Mouse (Mus musculus) limb, embryonic 14.5 days (tissue): ENCODE measurements at regions not wholly inside any gene's neighbourhood (a gene's known extent, or its start where the extent isn't known, plus 50 kb on each side); places are given as distances from the start of the nearest gene placed in this dataset.
A peak's percentile ranks its signal among the peaks of the same experiment; 100 is the strongest.

Experiments
- ATAC-seq: fragments of 200-750 bp; cut with Nextera tagmentation; 2 replicates; pipeline ENCODE4 v1.8.0; 2017; ENCODE audit warnings: low read depth, moderate number of reproducible peaks, moderate TSS enrichment; ENCODE audit not compliant: low FRiP score
- DNase-seq: peaks from one replicate; pipeline ENCODE4 v3.0.0-alpha.2; 2015; ENCODE audit warnings: low spot score
- H3K27ac ChIP-seq: fragments of 300-500 bp; sonication (generic); replicated peaks from 2 replicates; pipeline ENCODE4 v1.5.1; 2014; ENCODE audit warnings: low read depth, mild to moderate bottlenecking, low read length, moderate library complexity, mixed read lengths
- H3K27me3 ChIP-seq: fragments of 300-500 bp; sonication (generic); 2 replicates; pipeline ENCODE4 v1.6.1; 2014; ENCODE audit warnings: low read length, mixed read lengths; ENCODE audit not compliant: control insufficient read depth, insufficient read depth
- H3K36me3 ChIP-seq: fragments of 300-500 bp; sonication (generic); 2 replicates; pipeline ENCODE4 v1.6.1; 2014; ENCODE audit warnings: mild to moderate bottlenecking, low read length, moderate library complexity, mixed read lengths; ENCODE audit not compliant: control insufficient read depth, insufficient read depth
- H3K4me1 ChIP-seq: fragments of 300-500 bp; sonication (generic); 2 replicates; pipeline ENCODE4 v1.6.1; 2014; ENCODE audit warnings: antibody characterized with exemption, low read length, mixed read lengths; ENCODE audit not compliant: control insufficient read depth, insufficient read depth
- H3K4me2 ChIP-seq: fragments of 300-500 bp; sonication (generic); replicated peaks from 2 replicates; pipeline ENCODE4 v1.6.1; 2014; ENCODE audit warnings: low read depth, mild to moderate bottlenecking, low read length, moderate library complexity; ENCODE audit not compliant: severe bottlenecking
- H3K4me3 ChIP-seq: fragments of 300-500 bp; sonication (generic); replicated peaks from 2 replicates; pipeline ENCODE4 v1.5.1; 2014; ENCODE audit warnings: low read length
- H3K9ac ChIP-seq: fragments of 300-500 bp; sonication (generic); 2 replicates; pipeline ENCODE4 v1.6.1; 2014; ENCODE audit warnings: mild to moderate bottlenecking, low read depth, low read length, moderate library complexity; ENCODE audit not compliant: severe bottlenecking
- H3K9me3 ChIP-seq: fragments of 300-500 bp; sonication (generic); 2 replicates; pipeline ENCODE4 v1.6.1; 2016; ENCODE audit warnings: low read length; ENCODE audit not compliant: control insufficient read depth
- POLR2A ChIP-seq: fragments of 200-500 bp; IDR thresholded peaks from 2 replicates; pipeline ENCODE4 v1.8.0; 2012; ENCODE audit warnings: inconsistent platforms, mild to moderate bottlenecking, moderate library complexity, borderline replicate concordance; ENCODE audit not compliant: insufficient read depth, insufficient read length; ENCODE audit errors: extremely low read depth
- WGBS: fragments of 180-500 bp; shearing (Covaris S2); extraction: QIAGEN DNeasy Blood & Tissue Kit; methylation state at CpG from one replicate; pipeline ENCODE4 v1.1.7; 2014; 5-methylcytosine and 5-hydroxymethylcytosine counted together

DNA sequence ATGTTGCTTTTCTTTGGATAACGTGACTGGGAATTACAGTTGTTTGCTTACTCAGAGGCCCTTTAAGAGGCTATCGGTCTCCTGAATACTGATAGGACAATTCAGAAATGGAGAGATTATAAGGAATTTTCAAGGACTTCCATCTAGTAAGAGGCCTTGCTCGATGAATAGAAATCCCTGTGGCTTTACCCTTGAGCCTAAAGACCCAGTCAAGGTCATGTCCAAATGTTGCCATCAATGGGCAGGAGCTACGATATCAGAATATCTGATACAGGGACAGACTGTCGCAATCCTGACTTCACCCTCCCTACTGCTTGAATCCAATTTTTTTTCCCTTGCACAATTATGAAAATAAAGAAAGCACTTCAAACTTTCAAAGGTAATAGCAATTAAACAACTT is 85.5 kb upstream of the Egflam start:
- Histone ChIP-seq H3K27ac (no peak overlapping the region), H3K4me2 (no peak overlapping the region), H3K9me3 (no peaks in the 10 kb centered on the region), H3K27me3 (no peaks in the 10 kb centered on the region), H3K4me1 (0 out of 2 replicates have a peak, but pooled peaks cover 3% of the 10 kb centered on the region), H3K4me3 (no peak overlapping the region), H3K36me3 (no peaks in the 10 kb centered on the region), H3K9ac (no peak overlapping the region)
- WGBS = 85% methylated on average over 5 of the region's 5 CpGs
- no peak for TF ChIP-seq POLR2A
- DNase-seq (no peak), ATAC-seq (no peak)

DNA sequence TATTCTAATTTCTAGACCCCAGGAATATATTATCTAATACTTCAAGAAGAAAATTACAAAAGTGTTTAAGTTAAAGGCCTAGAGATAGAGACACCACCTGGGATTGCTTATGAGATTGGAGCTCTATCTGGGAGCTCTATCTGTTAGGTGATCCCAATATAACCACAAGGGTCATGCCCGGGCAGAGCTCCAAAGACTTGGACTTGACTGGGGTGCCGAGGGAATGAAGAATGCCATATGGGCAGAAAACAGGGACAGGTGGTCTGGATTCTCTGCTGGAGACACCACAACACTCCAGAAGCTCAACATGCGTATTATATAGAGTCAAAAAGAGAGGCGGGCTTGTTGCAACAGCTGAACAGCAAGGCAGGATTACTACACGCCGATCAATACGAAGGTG is 92.9 kb upstream of the Egflam start:
- H3K36me3 ChIP-seq = no peaks in the 10 kb centered on the region
- ATAC-seq = no peak
- H3K27me3 ChIP-seq = no peaks in the 10 kb centered on the region
- no peak for TF ChIP-seq POLR2A
- no peaks in the 10 kb centered on the region for H3K4me1 ChIP-seq
- H3K9ac ChIP-seq = no peak overlapping the region
- no peaks in the 10 kb centered on the region for H3K9me3 ChIP-seq
- no peak for DNase-seq
- 91% methylated on average over 7 of the region's 7 CpGs for WGBS
- H3K4me3 ChIP-seq = no peak overlapping the region
- H3K27ac ChIP-seq = no peak overlapping the region
- H3K4me2 ChIP-seq = no peak overlapping the region

DNA sequence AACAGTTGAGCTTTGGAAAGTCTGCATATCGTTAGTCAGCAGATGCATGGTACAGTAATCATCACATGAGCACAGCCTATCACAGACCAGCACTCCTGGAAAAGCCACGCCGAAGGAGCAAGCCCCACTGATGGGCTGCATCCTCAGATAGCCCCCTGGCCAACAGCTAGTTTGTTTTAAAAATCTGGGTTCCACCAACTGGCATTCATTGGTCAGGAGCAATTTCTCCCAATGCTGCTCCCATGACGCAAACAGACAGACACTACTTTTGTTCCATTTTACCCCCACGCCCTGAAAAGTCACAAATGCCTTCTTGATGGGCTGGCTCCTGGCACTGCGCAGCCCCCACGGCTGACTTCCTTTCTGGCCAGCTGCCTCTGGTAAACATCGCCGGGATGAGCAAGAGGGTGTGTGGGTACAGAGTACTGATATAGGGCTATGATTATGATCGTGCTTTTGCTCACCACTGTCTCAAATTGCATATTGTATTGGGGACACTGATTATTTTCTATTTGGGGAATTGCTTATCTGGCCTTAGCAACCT is 95.0 kb upstream of the Egflam start:
- Histone ChIP-seq H3K9ac (no peak overlapping the region), H3K27me3 (no peaks in the 10 kb centered on the region), H3K4me3 (no peak overlapping the region), H3K9me3 (no peaks in the 10 kb centered on the region), H3K36me3 (no peaks in the 10 kb centered on the region), H3K27ac (no peak overlapping the region), H3K4me1 (no peaks in the 10 kb centered on the region), H3K4me2 (no peak overlapping the region)
- ATAC-seq (no peak), DNase-seq (peak; percentile 32)
- TF ChIP-seq POLR2A = no peak
- WGBS = 58% methylated on average over 10 of the region's 10 CpGs

DNA sequence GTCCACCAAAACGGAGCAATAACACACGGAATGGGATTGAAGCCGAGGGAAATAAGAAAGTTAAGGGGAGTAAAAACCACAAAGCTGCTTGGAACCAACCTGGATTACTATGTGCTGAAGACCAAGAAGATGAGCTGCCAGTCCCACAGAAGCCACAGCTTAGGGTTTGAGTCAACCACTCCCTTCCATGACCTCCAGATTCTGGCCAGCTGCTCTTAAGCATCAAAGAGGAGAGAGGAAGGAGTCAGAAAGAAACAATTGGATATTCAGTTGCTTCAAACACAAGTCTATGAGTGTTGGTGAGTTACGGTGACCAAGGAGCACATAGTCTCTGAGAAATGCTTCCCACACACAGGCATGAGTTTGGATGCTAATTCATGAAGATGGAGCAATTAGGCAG is 99.7 kb upstream of the Egflam start:
- DNase-seq (no peak), ATAC-seq (no peak)
- Histone ChIP-seq H3K4me3 (no peak overlapping the region), H3K9me3 (no peaks in the 10 kb centered on the region), H3K27ac (no peak overlapping the region), H3K36me3 (no peaks in the 10 kb centered on the region), H3K9ac (no peak overlapping the region), H3K27me3 (no peaks in the 10 kb centered on the region), H3K4me1 (no peaks in the 10 kb centered on the region), H3K4me2 (no peak overlapping the region)
- no peak for TF ChIP-seq POLR2A
- WGBS = 93% methylated on average over 4 of the region's 4 CpGs

DNA sequence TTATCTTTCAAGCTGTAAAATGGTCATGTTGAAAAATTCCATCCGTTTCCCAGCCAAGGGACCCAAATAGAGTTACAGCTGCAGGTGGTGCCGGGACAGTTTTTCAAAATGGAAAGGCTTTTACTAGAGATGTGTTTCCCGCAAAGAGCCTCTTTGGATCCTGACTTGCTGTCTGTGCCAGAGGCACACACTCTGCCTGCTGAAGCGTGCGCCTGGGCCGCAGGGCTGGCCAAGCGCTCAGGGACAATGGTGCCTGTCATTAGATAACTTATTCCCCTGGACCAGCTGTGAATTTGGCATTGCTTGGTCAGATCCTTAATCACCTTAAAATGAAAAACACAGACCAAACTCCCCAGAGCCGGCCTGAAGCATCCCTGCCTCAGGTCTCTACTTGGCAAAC is 110.3 kb upstream of the Egflam start:
- Histone ChIP-seq H3K36me3 (no peaks in the 10 kb centered on the region), H3K27me3 (no peaks in the 10 kb centered on the region), H3K27ac (no peak overlapping the region), H3K9me3 (no peaks in the 10 kb centered on the region), H3K9ac (no peak overlapping the region), H3K4me3 (no peak overlapping the region), H3K4me1 (no peaks in the 10 kb centered on the region), H3K4me2 (no peak overlapping the region)
- ATAC-seq = no peak
- no peak for DNase-seq
- WGBS = 63% methylated on average over 8 of the region's 8 CpGs
- no peak for TF ChIP-seq POLR2A
